Mouse (Mus musculus) urinary bladder, postnatal 10 days (tissue): ENCODE results near the gene Rpl10a.
A peak's percentile ranks its signal among the peaks of the same experiment; 100 is the strongest.
"Not testable (repeated sequence)": the region's sequence is repeated elsewhere in the genome, so short reads cannot be mapped to it uniquely, and the experiment has no call there.

Source experiments
- DNase-seq: peaks from one replicate; pipeline ENCODE4 v3.0.0; 2022; ENCODE audit warnings: low spot score

The Rpl10a gene

DNA sequence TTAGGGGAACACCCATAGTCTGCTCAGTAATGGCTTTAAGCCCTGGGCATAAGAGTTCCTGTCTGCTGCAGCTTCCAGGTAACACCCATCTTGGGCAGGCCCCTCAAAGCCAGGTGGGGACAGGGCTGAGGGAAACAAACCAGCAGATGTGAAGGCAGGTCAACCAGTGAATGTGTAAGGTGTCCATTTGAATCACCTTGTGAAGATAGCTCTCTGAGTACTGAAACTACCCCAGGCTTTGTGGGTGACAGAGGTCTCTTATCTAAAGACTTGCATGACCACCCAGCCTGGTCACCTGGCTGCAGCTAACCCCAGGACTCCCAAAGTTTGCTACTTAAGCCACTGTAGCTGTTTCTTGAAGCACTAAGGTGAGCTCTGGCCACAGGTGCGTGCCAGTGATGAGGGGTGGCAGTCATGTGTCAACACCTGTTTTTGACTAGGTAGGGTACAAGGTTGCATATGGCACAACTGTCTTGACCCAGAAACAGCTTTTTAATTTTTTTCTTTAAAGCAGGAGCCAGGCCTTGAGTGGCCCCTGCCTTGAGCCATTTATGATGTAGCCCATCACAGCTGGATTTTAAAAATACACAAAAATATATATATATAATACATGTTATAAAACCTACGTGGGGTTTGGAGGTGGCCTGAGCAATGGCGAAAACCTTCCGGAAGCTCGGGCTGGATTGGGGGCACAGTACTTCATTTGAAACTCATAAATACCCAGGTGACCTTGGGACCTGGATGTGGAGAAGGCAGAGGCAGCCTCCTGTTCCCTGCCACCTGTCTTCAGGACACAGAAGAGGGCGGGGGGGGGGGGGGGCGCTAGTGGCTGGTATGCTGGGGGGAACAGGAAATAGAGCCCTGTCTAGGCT lies 3.2 kb downstream of the Rpl10a start:
- DNase-seq = no peak

DNA sequence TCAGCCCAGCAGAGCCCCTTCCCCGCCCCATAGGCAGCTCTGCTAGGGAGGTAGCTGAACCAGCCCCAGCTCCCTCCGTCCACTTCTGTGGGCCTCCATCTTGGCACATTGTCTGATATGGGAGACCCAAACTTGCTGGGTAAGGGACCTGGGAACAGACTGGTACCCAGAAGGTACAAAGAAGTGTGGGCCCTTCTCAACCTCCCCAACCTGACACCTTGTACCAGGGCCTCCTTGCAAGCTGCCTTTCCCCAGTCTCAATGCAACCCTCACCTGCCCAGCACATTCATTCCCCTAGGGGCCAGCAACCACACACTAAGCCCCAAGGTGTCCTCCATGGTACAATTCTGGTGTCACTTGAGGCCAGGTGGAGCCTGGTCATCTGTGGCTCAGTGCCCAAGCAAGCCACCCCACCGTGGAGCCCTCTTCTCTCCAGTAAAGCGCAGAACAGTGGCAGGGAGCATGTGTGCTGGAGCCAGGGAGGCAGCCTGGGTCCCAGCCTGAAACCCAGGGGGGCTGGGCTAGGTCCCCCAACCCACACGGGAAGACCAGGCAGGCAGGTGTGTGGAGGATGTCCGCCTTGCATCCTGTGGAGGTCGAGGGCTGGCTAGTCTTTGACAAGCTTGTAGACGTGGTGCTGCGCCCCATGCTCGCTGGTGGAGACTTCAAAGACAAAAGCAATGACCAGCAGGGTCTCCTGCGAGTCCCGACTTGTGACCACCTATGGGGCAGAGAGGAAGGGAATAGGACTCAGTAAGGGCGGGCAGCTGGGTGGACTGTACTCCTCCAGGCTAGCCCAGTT lies 4.0 kb downstream of the Rpl10a start:
- DNase-seq = no peak

DNA sequence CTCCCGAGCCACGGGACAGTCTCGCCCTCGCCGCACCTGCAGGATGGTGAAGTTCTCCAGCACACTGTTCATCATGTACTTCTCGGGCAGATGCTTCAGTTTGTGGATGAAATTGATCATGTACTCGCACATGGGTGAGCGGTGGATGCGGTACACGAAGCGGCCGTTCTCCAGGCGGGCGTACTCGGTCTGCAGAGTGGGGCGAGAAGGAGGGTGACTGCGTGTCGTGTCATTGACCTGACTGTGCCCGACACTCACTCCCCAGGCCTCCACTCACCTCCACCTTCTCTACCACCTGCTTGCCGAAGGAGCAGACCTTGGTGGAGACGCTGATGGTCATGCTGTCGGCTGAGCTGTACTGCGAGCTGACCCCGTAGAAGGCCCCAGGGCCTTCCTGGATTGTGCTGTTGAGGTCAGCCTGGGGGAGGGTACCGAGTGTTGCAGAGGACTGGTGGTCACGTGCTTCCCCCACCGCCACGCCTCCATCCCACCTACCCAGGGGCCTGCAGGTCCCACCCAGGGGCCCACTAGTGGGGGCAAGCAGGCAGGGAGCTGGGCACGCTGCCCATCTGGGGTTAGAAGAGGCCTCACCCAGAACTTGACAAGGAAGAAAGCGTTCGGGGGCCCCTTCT lies 4.8 kb downstream of the Rpl10a start:
- no peak for DNase-seq

DNA sequence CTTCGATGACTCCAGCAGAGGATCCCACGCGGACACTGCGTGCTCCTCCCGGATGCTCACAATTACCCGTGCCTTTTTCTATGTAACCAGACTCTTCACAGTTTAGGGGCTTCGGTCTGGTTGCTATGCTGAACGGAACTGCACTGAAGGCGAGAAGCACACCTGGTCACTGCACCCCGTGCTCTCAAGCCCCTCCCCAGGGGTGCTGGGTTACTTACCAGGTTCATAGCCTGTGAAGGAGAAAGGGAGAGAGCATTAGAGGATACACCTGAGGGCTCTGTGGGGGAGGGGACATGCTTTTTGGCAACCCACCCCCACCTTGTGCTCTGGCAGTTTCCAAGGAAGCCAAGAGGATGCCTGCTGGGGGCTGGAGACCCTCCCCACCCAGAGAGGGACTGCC lies 7.0 kb downstream of the Rpl10a start:
- no peak for DNase-seq

DNA sequence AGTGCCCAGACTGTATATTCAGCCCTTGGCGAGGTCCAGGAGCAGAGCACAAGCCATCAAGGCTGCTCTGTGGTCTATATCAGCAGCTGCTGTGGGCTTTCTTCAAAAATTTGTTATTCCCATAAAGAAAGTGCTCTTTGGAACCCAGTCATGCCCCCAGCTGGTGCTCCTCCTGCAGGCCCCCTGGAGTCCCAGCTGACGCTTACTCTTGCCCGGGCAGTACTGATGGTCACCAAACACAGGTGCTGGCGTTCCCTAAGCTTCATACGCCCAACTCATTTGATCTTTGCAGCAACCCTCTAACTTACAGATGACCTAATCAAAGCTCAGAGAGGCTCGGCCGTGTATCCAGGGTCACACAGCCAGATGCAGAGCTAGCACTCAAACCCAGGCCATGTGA lies 9.3 kb downstream of the Rpl10a start:
- no peak for DNase-seq

DNA sequence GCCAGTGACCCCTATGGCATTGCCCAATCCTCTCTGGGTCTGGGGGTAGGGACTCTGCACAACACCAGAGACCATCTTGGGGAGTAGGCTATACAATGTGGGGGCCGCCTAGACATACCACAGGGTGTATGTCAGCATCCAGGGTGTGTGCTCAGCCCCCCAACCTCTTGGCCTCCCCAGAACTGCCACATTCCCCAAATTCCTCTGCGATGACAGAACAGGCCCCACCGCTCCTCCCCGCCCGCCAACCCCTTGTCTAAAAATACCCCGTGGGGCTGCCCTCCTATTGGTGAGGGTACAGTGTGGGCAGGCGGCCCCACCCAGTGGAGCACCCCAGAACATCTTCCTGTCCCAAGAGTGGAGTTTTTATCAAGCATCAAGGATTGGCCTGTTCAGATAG lies 12.3 kb downstream of the Rpl10a start:
- no peak for DNase-seq

DNA sequence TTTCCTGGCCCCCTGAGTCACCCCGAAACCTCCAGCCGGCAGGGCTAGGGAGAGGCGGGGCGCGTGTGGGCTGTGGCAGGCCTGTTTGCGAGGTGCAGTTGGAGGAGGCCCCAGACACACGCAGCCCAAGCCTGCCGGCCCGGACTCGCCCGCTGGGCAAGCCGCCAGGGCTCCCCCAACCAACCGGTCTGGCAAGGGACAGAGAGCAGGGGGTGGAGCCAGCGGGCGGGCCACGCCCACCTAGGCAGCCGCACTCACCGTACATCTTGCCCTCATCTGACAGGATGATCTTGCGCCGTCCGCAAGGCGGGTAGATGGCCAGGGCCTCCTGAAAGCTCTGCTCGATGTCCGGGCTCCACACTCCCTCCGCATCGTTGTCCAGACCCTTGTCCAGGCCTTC lies 12.8 kb downstream of the Rpl10a start:
- peak; percentile 93 for DNase-seq

DNA sequence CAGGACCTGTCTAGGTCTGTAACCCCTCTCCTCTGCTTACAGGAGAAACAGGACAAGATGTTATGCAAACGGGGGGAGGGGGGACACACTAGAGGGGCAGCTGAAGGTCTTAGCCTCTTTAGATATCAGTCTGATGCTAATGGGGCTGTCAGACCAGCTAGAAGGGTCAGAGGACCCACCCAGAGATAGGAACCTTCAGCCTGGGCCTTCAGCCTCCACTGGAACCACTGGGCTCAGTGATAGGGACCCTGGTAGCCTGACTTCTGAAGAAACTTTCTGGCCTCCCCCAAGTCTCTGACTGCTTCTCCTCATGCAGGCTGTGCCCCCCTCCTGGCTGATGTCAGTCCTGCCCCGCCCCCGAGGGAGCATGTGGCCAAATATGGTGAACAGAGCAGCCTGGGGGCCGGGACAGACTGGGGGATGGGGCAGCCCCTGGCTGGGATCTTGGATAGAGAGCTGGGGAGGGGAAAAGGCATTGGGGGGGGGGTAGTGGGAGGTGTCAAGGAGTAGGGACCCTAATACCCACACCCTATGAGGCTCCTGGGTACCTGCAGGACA lies 15.9 kb downstream of the Rpl10a start:
- DNase-seq = no peak

DNA sequence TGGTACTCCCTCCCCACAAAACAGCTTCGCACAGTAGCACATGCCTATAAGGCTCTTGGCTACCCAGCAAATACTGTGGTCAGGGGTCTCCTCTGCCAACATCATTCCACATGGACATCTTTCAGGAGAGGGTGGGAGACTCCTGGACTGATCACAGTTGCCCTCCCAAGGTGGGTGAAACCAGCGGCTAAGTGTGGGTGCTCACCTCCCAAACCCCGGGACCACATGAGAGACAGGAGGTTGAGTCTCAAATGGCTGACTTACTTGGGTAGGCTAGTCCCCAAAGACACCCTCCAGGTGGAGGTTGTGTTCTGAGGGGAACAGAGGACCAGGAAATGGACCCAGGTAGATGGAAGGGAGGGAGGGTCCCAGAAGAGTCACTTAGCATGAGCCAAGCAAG lies 16.4 kb downstream of the Rpl10a start:
- DNase-seq = no peak

DNA sequence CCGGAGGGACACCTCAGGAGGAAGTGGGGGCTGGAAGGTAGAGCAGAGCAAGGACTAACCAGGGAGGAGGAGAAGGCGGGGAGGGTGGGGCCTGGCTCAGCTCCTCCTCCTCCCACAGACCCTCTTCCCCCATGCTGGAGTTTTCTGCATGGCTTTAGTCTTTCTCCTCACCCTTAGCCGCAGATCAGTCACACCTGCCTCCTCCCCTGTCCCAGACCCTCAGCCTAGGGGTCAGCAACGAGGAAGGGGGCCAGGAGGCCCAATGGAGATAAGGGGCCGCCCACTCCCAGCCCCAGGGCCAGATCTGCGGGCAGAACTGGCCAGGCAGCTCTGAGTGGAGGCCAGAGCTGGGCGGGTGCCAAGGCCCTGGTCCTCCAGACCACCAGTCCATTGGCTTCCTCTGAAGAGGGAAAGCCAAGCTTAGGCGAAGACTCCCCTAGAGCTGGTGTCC lies 17.0 kb downstream of the Rpl10a start:
- DNase-seq = no peak

DNA sequence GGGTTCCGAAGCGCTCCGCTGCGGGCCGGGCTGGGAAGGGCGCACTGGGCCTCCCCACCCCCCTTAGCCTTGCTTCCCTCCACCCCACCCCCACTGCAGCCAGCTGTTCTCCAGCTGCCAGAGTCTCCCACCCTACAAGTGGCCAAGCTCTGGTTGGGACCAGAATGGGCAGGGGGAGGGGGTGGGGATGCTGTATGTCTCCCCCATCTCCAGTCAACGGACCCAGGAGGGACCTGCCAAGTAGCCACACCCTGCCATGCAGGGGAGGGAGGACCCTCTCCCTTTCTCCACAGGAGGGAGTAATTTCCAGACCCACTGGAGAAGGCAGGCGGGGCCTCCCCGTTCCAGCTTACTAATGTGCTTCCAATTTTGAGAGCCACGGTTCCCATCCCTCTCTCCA lies 17.6 kb downstream of the Rpl10a start:
- DNase-seq = no peak

DNA sequence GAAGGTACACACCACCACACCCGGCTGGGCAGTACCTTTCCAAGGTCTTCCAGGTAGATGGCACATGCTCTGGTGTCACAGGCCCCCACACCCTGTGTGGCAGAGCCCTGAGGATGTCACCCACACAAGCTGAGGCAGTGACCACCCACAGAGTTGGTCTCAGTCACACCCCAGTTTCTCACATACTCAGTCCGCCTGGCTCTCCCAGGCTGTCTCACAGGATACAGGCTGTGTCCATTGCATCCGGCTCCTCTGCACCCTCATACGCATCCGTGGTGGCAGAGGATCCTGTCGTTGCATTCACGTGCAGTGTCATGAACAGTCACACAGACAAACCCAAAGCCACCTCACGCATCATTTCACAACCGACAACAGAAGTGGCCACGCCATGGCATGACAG lies 19.1 kb downstream of the Rpl10a start:
- DNase-seq = no peak

DNA sequence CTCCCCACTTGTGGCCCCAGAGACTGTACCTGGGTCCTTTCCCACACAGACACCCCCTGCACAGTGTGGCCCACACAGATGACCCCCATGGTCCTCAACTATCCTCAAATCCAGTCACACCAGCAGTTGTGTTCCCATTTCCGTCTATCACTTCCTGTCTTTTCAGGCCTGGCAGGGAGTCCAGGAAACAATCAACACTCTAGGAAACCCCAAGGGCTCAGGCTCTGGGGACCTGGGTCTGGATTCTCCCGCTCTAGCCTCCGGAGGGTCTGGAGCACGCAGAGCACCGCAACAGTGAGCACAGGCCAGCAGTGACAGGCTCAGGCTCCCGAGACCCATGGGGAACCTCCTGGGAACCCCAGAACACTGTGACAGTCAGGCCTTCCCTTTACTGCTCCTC lies 19.9 kb downstream of the Rpl10a start:
- DNase-seq = no peak

DNA sequence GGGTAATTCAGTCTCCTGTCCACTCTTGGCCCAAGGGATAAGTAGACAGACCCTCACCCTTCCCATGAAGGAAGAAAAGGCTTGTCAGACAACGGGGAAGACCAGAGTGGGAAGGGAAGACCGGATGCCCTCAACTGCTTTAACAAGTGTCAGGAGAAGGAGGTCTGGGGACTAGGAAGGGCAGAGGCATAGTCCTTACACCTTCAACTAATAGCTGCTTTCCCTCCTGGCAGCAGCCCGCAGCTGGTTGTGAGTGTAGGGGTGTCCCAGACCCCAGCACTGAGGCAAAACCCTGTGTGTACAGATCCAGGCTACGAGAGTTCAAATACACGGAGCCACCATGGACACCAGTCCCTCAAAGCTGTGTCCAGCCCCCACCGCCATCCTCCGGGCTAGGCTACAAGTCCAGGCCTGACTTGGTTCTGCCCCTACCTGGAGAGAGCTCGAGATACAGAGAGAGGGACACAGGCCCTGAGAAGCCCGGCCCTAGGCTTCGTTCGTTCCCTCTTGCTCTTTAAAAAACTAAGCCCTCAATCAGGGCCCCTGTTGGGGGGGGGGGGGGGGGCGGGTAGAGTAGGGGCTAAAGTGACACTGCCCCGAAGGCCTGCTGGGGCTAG lies 21.1 kb downstream of the Rpl10a start:
- no peak for DNase-seq

DNA sequence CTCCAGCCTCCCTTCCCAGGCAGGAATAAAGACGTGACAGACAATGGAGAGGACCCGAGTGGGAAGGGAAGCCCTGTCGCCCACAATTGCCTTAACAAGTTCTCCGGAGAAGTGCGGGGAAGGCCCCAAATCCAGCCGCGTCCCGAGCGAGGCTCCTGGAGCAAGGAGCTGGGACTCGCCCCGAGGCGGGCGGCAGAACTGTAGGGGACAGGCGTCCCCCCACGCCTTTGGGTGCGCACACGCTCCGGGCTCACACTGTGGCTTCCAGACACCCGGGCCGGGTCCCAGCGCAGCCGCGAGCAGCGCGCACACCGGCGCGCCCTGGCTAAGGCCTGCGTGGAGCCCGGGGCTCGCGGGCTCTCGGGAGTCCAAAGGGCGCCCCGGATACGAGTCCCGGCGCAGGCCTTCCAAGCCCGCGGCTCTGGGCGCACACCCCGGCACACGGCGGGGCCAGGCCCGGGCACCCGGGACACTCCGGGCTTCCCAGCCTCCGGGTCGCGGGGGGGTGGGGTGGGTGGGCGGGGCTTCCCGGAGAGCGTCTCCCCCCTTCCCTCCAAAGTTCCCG lies 21.7 kb downstream of the Rpl10a start:
- DNase-seq = no peak

DNA sequence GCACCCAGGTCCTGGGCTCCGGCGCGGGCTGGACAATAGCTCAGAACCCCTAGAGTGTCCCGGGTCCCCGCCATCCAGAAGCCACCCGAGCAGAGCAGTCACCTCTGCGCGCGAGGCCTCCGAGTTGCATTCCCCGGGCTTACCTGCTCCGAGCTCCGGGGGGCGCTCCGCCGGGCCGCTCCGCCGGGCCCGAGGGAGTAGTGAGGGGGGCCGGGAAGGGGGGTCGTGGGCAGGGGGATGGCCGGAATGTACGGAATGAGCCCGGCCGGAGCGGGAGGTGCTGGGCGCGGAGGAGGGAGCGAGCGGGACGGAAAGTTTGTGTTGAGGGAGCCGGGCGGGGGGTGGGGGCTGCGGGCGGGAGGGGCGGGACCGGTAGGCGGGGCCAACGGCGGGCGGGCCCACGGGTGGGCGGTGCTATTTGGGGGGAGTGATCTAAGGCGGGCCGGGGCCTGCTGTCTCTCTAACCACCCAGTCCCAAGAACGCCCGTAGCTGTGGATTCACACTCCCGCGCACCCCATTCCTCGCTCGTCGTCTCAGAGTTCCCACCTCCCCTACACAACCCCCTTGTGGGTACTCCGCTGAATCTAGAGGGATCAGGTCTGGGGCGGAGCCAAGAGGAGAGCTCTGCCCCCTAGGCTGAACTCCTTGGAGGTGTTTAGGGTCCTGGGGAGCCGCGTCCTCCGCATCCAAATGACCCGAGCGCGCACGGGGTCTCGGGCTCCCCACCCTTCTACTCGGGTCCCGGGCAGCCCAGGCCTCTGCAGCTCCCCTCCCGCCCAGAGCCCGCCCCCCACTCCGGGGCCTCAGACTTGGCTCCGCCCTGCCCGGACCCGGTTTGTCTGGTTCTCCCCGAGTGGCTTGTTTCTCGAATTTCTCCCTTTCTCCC lies 22.4 kb downstream of the Rpl10a start, which contains the start of gene Tead3:
Gene Tead3, minus strand, starts transcription at position 352 of the 887 bp plus-strand sequence.
- peak; percentile 64 for DNase-seq

DNA sequence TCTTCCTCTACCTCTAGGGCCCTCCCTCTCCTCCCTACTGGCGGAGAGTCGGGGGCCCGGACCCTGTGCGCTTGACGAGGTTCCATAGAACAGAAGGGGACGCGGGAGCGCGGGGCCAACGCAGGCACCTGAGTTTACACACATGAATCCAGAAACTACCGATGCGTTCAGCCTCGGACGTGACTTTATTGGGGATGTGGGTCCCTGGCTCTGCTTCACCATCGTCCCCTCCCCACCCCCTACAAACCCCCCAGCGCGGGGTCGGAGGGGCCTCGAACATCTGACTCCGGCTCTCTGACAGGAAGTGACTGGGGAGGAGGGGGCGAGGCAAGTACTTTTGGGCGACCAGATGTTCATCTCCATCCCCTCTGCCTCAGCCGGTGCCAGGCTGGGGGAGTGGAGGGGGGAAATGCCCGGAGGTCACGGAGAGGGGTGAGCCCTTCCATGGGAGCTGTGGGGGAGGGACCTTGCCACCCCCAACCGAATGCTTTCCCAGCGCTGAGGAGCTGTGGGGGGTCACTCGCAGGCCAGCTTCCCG lies 23.2 kb downstream of the Rpl10a start:
- no peak for DNase-seq

DNA sequence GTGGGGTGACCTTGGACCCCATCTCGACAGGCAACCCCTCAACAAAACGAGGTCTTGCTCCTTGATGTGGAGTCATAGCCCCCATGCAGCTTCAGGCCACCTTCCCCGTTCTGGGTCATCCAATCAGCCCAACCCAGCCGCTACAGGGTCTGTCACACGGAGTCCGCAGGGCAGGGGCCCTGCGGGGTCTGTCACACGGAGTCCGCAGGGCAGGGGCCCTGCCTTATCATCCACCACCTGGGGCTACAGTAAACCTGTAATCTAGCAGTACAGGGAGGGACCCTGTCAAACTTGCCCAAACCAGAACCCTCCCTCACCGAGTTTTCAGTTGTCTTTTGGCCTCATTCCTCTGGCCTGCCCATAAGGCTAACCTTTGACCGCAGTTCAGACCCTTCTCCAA lies 23.7 kb downstream of the Rpl10a start:
- DNase-seq = no peak

DNA sequence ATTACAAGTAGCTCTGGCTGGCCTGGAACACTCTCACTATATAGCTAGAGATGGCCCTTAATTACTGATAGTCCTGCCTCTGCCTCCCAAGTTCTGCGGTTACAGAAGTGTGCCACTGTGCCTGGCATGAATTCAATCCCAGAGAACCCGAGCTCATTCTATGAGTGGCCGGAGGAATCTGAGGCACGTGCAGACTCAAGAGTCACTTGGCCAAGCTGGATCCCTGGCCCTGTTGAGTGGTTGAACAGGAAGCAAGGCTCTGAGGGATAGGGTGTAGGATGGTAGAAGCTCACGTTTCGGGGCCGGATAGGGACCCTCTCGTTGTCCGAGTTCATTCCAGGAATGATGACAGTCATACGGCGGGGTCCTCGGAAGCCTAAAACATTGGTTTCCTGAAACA lies 27.6 kb downstream of the Rpl10a start:
- DNase-seq = no peak

DNA sequence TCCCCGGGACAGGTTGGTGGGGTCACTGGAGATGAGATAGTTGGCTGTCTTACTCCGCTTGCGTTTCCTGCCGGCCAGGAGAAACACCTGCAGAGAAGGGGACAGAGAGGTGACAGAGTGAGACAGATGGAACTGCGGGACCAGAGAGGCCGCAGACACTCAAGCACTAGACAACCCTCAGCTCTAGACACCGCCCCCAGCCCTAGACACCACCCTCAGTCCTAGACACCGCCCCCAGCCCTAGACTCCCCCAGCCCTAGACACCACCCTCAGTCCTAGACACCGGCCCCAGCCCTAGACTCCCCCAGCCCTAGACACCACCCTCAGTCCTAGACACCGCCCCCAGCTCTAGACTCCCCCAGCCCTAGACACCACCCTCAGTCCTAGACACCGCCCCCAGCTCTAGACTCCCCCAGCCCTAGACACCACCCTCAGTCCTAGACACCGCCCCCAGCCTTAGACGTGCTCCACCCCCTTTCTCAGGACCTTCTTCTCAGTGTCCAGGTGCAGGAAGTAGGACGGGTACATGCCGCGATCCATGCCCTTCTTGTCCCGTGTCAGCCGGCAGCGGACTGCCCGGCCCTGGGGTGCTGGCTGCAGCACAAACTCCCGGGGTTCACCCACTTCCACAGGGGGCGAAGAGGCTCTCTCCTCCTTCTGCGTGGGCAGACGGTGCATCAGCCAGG lies 30.4 kb downstream of the Rpl10a start:
- DNase-seq = not testable (repeated sequence)
